Mouse (Mus musculus) kidney, adult 8-10 months (tissue): ENCODE data around the gene Gipc3.

Source experiments
- DNase-seq, 2 experiments: peaks; one replicate each; pipeline ENCODE4 v3.0.0; 2022

The Gipc3 gene

DNA sequence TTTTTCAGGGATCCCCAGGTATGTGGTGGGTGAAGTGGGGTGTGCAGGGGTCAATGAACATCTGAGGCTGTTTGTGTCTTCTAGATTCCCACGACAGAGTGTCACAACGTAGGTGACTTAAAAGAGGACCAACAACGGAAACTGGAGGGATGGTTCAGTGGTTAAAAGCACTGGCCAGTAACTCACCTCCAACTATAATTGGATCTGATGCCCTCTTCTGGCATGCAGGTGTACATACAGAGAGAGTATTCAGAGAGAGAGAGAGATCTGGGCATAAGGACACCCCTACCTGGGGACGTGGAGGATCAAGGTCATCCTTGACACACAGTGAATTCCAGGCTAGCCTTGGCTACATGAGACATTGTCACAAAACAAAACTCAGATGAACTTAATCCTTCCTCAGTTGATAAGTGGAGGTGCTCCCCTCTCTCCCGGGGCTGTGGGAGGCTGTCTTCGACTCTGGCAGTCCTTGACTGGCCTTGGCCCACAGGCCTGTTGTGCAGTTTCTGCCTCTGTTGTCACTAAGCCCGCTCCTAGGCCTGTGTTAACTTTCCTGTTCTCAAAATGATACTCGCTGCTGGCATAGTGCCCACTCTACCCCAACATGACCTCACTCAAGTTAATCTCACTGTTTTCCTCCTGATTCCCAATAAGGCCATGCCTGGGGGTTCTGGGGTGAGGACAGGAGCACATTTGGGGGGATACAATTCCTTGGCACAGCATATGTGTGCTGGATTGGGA is 1.5 kb upstream of the Gipc3 start:
- DNase-seq, result no peak

DNA sequence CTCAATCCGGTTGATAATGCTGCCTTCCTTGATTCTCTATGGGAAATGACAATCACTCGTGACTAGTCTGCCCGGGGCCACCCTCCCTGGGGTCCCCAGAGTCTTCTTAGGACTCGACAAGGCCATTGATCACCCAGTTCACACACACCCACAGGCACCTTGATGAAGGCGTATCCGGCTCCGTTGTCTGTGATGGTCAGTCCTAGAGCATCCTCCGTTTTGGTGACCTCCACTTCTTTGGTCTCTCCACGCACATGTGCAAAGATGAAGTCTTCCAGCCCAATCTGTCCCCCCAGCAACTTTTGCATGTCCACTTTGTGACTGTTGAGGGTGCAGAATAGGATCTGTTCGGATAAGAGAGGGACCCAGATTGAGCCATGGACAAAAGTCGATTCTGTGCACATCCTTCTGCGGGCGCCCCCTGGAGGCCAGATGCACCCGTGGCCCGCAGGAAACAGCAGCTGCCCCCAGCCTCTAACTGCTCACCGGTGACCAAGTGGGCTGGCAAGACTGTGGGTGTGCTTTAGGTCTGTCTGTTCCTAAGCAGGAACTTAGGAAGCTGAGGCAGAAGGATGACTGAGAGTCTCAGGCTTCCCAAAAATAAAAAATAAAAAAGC is 1.6 kb downstream of the Gipc3 start:
- peak in 1 of 2 experiments; percentile 73 for DNase-seq

DNA sequence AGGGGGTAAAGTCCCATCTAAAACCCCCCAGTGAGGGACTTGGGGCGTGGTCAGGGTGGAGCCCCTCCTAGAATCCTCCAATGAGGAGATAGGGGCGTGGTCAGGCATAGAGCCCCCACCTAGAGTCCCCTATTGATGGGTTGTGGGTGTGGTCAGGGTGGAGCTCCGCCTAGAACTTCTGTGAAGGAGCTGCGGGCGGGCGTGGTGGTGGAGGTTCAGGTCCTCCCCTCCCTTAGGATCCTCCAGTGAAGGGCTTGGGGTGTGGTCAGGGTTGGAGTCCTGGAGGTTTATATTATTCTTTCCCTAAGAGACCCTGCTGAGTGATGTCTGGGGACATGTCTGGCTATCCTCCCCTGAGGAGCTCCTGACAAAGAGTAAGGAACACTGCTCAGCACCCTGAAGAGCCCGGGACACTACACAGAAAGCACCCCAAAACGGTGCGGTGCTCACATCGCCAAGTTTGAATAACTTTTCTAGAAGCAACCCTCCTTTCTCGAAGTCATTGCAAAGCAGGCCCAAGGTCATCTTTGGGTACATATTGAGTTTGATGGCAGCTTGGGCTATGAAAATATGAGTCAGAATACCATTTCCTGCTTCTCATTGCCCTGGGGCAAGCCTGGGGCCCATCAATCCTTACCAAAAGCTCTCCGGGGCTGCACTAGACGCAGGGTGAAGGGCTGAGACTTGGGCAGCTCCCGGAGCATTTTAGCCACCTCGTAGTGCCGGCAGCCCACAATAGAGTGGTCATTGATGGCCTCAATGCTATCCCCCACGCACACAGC is 2.3 kb downstream of the Gipc3 start:
- DNase-seq, result no peak

DNA sequence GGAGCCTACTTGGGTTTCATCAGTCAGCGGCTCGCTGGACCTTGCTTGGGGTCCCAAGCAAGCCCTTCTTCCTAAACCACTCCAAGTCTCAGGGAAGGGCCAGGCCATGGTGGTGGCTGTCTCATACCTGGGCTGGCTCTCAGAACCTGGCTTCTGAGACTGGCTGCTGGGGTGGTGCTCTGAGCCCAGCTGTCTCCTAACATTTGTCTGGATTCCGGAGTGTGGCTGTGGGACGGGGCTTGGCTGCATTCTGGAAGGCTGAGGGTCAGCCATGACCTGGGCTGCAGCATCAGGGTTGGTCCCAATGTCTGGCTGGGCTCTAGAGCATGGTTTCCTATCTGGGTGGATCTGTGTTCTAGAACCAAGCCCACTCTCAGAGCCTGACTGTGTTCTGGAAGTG is 6.5 kb downstream of the Gipc3 start:
- no peak for DNase-seq

DNA sequence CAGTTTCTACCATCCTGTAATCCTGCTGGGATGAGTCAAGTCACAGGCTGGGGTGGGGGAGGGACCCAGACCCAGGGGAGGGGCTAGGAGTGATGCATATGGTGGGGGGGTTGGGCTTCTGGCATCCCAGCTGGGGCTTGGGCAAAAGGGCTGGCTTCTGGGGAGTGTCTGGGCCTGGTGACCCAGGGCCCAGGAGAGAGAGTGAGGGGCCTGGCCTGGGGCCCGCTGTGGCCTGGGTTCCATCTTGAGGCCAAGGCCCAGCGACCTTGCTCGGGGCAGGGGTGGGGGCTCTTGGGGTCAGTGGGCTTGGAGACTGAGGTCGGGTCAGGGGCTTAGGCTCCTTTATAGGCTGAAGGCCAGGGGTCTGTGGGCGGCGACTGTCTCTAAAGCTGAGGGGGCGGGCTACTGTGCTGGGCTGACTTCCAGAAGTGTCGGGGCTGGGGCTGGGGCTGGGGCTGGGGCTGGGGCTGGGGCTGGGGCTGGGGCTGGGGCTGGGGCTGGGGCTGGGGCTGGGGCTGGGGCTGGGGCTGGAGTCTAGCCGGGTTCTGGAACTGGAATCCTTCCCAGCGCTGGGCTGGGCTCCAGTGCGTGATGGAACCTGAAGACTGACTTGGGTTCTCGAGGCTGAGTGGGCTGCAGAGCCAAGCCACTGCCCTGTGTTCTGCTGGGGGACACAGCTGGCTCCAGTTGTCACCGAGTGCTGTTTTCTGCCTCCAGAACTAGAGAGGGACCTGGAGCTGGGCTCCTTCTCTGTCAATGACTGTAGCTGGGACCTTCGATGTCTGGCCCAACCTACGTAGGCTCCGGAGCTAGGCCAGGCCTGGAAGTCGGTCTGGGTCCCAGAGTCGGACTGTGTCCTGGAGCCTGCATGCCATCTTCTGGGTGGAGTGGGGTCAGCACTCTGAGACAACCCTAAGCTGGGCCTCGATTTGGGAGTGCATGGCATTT is 7.4 kb downstream of the Gipc3 start:
- DNase-seq, result no peak

DNA sequence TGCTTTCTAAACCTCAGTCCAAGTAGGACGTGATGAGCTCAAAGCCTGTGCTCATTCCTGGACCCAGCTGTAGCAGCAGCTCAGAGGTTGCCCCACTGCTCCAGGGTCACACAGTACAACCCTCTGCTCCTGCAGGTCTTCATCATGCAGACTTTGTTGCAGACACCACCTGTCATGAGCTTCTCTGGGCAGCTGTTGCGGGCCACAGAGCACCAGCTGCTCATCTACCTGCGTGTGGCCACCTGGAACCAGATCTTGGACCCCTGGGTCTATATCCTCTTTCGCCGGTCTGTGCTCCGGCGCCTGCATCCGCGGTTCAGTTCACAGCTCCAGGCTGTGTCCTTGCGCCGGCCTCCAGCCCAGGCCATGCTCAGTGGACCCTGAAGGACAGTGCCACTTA is 8.7 kb downstream of the Gipc3 start:
- DNase-seq, result no peak

DNA sequence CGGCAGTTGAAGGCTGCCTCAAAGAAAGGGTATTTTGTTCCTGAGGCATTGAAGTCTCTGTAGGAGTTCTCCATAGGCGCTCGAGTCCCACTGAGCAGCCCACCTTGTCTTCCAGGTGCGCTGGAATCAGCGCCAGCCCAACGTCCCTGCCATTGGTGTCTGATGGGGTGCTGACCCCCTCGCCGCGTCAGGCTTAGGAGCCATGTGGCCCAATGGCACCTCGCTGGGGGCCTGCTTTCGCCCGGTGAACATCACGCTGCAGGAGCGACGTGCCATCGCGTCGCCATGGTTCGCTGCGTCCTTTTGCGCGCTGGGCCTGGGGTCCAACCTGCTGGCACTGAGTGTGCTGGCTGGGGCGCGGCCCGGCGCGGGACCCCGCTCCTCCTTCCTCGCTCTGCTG is 10.8 kb downstream of the Gipc3 start:
- no peak for DNase-seq

DNA sequence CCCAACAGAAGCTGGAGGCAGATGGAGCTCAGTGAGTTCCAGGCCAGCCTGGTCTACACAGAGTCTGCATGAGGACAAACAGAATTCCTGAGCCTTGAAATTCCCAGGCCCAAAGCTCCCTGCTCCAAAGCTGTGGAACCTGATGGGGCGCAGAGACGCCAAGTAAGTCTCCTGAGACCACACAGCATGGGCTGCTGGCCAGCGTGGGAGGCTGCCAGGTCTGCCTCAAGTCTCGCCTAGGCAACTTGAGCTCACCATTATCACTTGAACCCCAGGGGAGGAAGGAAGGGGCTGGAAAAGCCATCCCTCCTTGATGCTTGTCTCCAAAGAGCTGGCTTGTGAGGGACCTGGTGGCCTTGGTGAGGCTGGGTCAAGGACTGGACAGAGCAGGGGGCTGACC is 13.1 kb downstream of the Gipc3 start:
- no peak for DNase-seq

DNA sequence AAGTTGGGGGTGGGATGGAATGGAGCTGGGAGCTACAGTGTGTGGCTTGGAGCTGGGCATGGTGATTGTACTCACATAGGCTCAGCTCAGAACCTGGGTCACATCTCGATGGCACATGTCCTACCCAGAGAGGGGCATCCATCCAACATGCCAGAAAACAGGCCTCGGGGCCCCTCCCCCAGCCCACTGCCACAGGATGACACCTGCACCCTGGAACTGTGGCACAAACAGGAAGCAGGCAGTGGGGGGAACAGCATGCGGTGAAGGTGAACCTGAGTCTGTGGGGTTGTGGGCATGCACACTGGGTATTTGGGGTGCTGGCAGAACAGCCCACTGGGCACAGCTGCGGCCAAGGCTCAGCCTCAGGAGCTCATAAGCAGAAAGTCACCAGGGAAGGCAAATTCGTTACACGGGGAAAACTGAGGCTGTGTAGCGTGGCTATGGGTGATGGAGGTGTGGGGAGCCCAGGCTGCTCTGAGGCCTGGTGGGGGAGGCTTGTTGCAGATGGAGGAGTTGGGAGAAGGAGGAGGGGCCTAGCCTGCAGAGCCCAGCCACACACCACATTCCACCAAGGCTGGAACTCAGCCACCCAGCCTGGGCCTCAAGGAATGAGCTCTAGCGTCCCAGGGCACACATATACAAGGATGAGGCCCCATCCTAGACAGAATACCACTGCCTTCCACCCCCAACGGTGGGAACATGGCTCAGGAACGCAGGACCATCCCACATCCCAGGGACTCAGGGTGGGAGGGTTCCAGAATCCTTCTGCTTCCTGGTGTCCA is 13.7 kb downstream of the Gipc3 start:
- no peak for DNase-seq

DNA sequence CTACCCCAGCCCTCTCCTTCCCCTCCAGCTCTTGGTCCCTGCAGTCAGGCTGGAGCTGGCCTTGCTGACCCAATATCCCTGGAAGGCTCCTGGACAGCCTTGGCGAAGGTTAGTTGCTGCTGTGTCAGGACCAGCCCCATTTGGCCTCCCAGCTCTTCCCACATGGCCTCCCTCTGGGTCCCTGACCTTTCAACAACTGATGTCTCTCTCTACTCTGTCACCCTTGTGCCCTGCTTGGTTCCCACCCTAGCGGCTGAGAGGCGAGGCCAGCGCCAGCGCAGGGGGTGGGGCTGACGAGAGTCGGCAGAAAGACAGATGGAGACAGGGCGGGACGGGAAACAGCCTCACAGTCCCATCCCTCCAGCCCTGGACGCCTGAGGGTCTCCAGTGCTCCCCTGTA is 14.7 kb downstream of the Gipc3 start, which contains the start of gene Tbxa2r:
Gene Tbxa2r, plus strand, starts transcription at position 346 of the 400 bp plus-strand sequence.
- no peak for DNase-seq

DNA sequence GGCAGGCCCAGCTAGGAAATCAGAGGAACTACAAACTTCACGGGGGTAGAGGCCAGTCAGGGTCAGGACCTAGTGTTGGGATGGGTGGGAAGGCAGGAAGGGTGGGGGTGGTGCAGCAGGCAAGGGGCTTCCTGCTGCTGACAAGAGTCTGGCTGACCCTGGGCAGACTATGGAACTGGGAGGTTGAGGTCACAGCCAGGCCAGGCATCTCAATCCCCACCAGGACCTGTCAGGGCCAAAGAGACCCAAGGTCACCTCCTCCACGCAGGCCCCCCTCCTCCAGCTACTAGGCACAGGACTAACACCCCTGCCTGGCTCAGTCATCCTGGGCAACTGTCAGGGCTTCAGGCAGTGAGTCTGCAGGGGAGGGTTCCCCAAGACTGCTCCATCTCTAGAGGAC is 15.1 kb downstream of the Gipc3 start:
- DNase-seq, result no peak

DNA sequence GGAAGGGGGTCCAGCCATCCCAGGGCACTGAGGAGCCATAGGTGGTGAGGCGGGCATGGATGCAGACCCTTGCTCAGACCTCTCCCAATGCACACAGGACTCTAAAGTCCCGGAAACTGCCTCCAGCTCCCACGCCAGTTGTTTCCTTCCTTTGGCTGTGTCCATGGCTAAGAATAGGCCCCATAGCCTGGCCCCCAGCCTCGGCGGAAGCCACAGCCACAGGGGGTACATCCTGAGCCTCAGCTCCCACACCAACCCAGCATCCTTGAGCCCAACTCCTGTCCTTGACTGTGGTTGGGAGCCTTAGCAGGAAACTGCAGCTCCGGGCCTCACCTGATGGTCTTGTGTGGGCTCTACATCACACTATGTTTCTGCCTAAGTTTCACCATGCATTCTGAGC is 16.2 kb downstream of the Gipc3 start:
- no peak for DNase-seq

DNA sequence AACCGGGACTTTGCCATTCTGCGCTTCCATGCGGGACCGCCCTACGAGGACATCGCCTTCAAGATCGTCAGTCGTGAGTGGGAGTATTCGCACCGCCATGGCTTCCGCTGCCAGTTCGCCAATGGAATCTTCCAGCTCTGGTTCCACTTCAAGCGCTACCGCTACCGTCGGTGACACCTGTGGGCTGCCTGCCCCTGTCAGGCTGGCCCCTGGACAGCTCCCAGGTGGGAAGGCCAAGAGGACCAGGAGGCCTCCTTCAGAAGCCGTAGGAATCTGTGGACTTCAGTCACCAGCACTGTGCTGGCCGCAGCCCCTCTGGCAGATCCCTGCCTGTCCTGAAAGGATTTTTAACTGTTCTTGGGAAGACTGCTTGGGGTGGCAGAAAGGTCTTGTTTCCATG is 17.3 kb downstream of the Gipc3 start:
- DNase-seq, result no peak

DNA sequence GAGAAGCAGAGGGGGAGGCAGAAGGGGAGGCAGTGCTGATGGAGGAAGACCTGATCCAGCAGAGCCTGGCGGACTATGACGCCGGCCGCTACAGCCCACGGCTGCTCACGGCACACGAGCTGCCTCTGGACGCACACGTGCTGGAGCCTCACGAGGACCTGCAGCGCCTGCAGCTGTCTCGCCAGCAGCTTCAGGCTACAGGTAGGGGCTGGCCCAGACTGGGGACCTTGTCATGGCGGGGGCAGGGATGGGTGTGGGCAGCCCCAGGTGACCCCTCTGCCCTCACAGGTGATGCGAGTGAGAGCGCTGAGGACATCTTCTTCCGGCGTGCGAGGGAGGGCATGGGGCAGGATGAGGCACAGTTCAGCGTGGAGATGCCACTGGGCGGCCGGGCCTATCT is 17.9 kb downstream of the Gipc3 start:
- no peak for DNase-seq

DNA sequence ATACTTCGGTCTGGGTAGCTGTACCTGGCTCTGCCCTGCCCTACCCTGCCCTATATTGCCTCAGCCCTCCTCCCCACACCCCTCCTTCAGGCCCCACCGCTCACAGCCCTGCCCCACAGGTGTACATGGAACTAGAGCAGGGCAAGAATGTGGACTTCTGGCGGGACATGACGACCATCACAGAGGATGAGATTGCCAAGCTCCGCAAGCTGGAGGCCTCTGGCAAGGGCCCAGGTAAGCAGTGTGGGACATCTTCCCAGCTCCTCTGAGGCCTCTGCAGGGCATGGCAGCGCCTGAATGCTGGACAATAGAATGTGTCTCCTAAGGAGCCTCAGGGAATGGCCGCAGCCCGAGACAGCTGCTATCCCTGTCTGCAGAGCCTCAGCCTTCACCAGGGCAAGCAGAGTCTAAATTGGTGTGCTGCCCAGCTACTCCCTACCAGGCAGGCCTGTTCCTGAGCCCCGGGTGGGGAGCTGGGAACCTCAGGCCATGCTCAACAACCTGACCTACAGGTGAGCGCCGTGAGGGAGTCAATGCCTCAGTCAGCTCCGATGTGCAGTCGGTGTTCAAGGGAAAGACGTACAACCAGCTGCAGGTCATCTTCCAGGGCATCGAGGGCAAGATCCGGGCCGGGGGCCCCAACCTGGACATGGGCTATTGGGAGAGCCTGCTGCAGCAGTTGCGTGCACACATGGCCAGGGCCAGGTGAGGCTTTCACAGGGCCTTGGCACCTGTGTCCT is 19.1 kb downstream of the Gipc3 start:
- DNase-seq, result no peak

DNA sequence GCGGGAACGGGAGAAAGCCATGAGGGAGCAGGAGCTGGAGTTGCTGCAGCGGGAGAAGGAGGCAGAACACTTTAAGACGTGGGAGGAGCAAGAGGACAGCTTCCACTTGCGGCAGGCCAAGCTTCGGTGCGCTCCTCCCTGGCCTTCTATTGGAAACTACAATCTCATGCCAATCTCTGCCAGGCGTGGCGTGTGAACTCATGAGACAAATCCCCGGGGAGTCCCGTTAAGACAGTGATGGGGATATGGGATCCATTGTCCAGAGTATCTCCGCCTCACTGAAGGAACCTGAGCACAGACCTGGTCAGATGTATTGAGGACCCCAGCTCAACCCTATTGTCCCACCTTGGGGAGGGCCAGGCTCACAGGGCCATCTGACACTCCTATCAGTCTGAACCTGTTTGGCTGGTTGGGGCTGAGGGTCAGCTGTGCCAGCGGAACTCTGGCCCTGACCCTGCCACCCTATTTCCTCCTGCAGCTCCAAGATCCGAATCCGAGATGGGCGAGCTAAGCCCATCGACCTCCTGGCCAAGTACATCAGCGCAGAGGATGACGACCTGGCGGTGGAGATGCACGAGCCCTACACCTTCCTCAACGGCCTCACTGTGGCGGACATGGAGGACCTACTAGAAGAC is 19.8 kb downstream of the Gipc3 start:
- DNase-seq, result no peak

DNA sequence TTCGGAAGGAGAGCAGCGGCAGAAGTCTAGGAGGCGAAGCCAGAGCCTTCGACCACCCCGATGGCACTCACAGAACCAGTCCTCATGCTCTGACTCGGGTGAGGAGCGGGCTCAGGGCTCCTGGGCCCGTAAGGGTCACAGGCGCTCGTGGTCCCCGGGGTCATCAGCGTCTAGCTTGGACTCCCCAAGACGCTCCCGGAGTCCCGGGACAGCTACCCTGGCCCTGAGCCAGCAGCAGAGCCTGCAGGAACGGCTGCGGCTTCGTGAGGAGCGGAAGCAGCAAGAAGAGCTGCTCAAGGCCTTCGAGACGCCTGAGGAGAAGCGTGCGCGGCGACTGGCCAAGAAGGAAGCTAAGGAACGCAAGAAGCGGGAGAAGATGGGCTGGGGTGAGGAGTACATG is 20.6 kb downstream of the Gipc3 start:
- no peak for DNase-seq

DNA sequence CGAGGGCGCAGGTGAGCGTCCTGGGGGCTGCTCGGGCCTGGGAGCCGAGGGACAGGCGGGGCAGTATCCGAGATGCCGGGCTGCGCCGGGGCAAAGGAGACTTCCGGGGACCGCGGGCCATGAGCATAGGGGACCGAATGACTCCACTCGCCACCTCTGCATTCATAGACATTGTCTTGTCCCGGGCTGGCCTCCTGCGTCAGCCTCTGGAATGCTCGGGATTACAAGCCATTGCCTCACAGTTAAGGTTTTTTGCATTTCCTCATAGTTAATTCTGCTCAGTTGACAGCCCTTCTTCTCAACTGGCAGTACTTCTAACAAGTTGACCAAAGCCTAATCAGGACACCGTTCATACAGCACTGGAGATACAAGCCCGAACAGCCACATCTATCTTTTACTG is 21.6 kb downstream of the Gipc3 start:
- no peak for DNase-seq

DNA sequence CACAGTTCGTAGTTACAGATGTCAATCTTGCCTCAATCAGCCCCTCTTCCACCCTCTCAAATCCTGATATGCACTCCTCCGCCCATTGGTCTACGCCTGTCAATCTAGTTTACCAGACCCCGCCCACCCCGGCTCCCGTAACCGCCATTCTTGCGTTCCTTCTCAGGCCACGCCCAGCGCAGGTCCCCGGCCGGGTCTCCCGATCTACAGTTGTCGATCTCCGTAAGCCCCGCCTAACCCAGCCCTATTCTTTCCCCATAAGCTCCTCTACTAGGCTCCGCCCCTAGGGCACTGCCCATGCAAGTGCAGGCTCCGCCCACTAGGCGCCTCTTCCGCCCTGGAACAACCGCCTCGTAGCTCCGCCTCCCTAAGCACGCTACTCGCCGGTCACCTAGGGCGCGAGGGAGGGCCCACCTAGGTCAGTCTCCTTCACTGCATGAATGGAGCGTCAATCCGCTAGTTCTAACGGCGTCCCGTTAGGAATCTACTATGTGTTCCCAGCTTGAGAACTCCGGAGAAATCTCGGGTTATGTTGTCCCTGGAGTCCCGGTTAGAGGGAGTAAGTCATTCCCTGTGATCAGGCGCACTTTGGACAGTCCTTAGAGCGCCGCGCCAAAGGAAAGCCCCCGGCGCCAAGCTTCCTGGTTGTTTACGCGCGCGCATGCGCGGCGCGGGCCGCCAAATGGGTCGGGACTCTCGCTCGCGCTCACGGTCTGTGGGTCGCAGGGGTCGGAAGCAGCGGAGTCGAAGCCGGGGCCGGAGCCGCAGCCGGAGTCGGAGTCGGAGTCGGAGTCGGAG is 22.3 kb downstream of the Gipc3 start, which contains the start of gene Cactin:
Gene Cactin, plus strand, starts transcription at position 554 of the 798 bp plus-strand sequence.
- DNase-seq, result peak; percentile 100
